Mouse (Mus musculus): ENCODE results near the gene Zcchc3. TPM values are rescaled to one million over a fixed set of nuclear protein-coding genes. Genes with fewer than 3 reads are reported as not detected.

Zcchc3 gene
- 8.2 and 10.2 TPM in 2 replicates for polyA plus RNA-seq (2012; rRNA removed)

DNA sequence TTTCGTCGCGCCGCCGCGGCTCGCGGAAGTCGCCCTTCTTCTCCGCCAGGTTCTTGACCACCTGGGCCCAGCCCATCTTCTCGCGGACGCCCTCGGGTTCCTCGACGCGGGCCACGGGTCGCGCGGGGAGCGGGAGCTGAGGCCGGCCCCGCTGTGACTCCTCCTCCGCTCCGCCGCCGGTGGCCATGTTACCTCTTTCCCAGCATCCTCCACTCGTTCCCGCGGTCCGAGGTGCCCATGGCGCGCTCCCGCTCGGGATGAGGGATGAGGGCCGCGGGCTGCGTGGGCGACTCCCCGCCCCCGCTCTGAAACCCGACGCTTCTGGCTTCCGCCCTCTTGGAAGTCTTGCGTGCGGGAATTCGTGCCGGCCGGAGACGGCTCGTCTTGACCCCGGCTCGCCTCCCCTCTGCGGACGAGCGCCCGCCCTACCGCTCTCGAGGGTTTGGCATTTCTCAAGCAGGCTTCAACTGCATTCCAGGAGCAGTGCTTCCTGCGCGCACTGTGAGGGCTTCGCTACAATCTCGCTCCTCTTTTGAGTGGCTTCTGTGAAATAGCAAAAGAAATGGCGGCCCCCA, at the start of gene Zcchc3:
TSS of gene Zcchc3 (minus strand) at position 437 of the 575 bp plus-strand sequence.

DNA sequence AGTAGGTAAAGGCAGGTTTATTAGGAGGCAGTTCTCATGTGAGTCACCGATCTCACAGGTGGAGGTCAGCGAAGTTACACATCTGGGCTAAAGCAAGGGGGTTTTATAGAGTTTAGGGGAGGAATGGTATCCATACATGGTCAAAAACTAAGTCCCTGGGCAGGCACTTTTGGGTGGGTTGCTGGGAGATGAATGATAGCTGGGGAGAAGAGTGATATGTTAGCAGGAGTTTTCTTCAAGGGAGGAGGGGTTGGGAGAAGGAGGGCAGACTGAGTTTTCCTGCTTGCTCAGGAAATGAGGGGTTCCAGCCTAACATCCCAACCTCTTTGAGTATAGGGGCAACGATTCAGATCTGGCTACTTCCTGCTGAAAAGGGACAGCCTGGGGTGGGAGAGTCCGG, 460 bp upstream of the Zcchc3 start, which contains the start of gene 6820408C15Rik:
TSS of gene 6820408C15Rik (plus strand) at position 301 of the 400 bp plus-strand sequence.

GRCm38 (mm10) chr2:152397680-152398435, 17.0 kb downstream of the Zcchc3 start, which contains the start of gene Sox12:
Gene Sox12, minus strand, starts transcription at chr2:152398063.

GRCm38 (mm10) chr2:152376345-152376741, 38.5 kb downstream of the Zcchc3 start, which contains the start of gene Nrsn2:
Gene Nrsn2, minus strand, starts transcription at chr2:152376638.

Other genes starting within 250 kb of the Zcchc3 start
- gene Csnk2a1, start 188.2 kb downstream of the Zcchc3 start, polyA plus RNA-seq (2012; rRNA removed) = 22.7 and 27.5 TPM in 2 replicates
- 9.2 and 9.9 TPM in 2 replicates for gene Tbc1d20, start 121.2 kb downstream of the Zcchc3 start, polyA plus RNA-seq (2012; rRNA removed)
- gene Rbck1, start 82.4 kb downstream of the Zcchc3 start, polyA plus RNA-seq (2012; rRNA removed) = 42.7 and 45.8 TPM in 2 replicates
- 0.77 and 1.8 TPM in 2 replicates for gene Trib3, start 71.0 kb downstream of the Zcchc3 start, polyA plus RNA-seq (2012; rRNA removed)
- not detected in 2 replicates for gene Nrsn2, start 38.4 kb downstream of the Zcchc3 start, polyA plus RNA-seq (2012; rRNA removed)
- 4.1 and 4.3 TPM in 2 replicates for gene Sox12, start 17.0 kb downstream of the Zcchc3 start, polyA plus RNA-seq (2012; rRNA removed)
- gene 6820408C15Rik, start 560 bp upstream of the Zcchc3 start, polyA plus RNA-seq (2012; rRNA removed) = 0.20 and 0.24 TPM in 2 replicates
- not detected in 2 replicates for gene Defb23, start 49.6 kb upstream of the Zcchc3 start, polyA plus RNA-seq (2012; rRNA removed)
- gene Defb20, start 62.0 kb upstream of the Zcchc3 start, polyA plus RNA-seq (2012; rRNA removed) = not detected in 2 replicates
- gene Defb22, start 75.1 kb upstream of the Zcchc3 start, polyA plus RNA-seq (2012; rRNA removed) = not detected in 2 replicates
- gene Defb26, start 96.7 kb upstream of the Zcchc3 start, polyA plus RNA-seq (2012; rRNA removed) = not detected in 2 replicates
- not detected in 2 replicates for gene Defb28, start 103.2 kb upstream of the Zcchc3 start, polyA plus RNA-seq (2012; rRNA removed)
- gene Defb29, start 125.1 kb upstream of the Zcchc3 start, polyA plus RNA-seq (2012; rRNA removed) = not detected in 2 replicates
- gene Gm17416, start 154.3 kb upstream of the Zcchc3 start, polyA plus RNA-seq (2012; rRNA removed) = not detected in 2 replicates
- not detected in 2 replicates for gene Defb21, start 157.7 kb upstream of the Zcchc3 start, polyA plus RNA-seq (2012; rRNA removed)
- gene Defb19, start 165.3 kb upstream of the Zcchc3 start, polyA plus RNA-seq (2012; rRNA removed) = not detected in 2 replicates
- not detected in 2 replicates for gene Defb45, start 184.4 kb upstream of the Zcchc3 start, polyA plus RNA-seq (2012; rRNA removed)
- gene Defb36, start 189.3 kb upstream of the Zcchc3 start, polyA plus RNA-seq (2012; rRNA removed) = not detected in 2 replicates
- 0.24 TPM in 1 of 2 replicates, not detected in the other for gene Defb25, start 208.0 kb upstream of the Zcchc3 start, polyA plus RNA-seq (2012; rRNA removed)
- gene Rem1, start 211.9 kb upstream of the Zcchc3 start, polyA plus RNA-seq (2012; rRNA removed) = 0.46 and 0.52 TPM in 2 replicates